Mouse (Mus musculus): Measurements from ENCODE around the gene Evi5. TPM values are rescaled to one million over a fixed set of nuclear protein-coding genes. Genes with fewer than 3 reads are reported as not detected.

Gene Evi5
- polyA plus RNA-seq, 1 experiment from 2014 or later, result 46.5 TPM

DNA sequence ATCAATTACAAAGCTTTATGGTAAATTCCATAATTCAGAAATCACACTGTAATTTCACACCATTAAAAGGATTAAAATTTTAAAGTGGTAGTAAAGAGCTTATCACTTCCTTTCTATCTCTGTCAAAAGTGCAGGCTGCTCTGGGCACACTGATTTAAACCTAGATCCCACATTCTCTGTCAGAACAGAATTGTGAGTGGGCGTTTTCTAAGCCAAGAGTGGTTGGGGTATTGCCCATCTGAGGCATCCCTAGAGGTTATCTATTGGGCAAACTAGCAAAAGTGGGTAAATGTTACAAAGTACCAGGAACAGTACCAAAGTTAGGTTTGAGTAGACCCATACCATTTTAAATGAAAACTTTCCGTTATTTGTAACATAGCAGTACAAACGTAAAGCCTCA lies 96.1 kb downstream of the Evi5 start:
- no peak overlapping the region for H3K4me2 ChIP-seq (ENCODE audit: low read length)
- no peak overlapping the region for H3K4me3 ChIP-seq (ENCODE audit: low read depth, low read length)
- no peaks in the 10 kb centered on the region for H3K4me1 ChIP-seq (ENCODE audit: control insufficient read depth, insufficient read depth, low read length)
- no peaks in the 10 kb centered on the region for H3K36me3 ChIP-seq (ENCODE audit: control insufficient read depth, insufficient read depth, low read length)
- H3K27me3 ChIP-seq (ENCODE audit: control insufficient read depth, insufficient read depth, low read depth, low read length), result no peaks in the 10 kb centered on the region
- H3K27ac ChIP-seq (ENCODE audit: low read length), result no peak overlapping the region
- H3K9ac ChIP-seq (ENCODE audit: low read depth, low read length), result no peak overlapping the region
- 98% methylated on average over 3 of the region's 3 CpGs for WGBS
- H3K9me3 ChIP-seq (replicated peaks; ENCODE audit: control insufficient read depth, low read length, poor library complexity, severe bottlenecking), result no peaks in the 10 kb centered on the region
- ATAC-seq, result no peak

- no peak for ATAC-seq
- Histone ChIP-seq H3K27ac (ENCODE audit: low read length) (no peak overlapping the region), H3K4me1 (ENCODE audit: control insufficient read depth, insufficient read depth, low read length) (no peaks in the 10 kb centered on the region), H3K4me2 (ENCODE audit: low read length) (no peak overlapping the region), H3K4me3 (ENCODE audit: low read depth, low read length) (no peak overlapping the region), H3K27me3 (ENCODE audit: control insufficient read depth, insufficient read depth, low read depth, low read length) (no peaks in the 10 kb centered on the region), H3K9ac (ENCODE audit: low read depth, low read length) (no peak overlapping the region), H3K9me3 (replicated peaks; ENCODE audit: control insufficient read depth, low read length, poor library complexity, severe bottlenecking) (no peaks in the 10 kb centered on the region), H3K36me3 (ENCODE audit: control insufficient read depth, insufficient read depth, low read length) (no peaks in the 10 kb centered on the region)
- 97% methylated on average over 1 of the region's 1 CpGs for WGBS
These were observed 97.4 kb downstream of the Evi5 start for GRCm38 (mm10) chr5:107777545-107777830.

- H3K4me2 ChIP-seq (ENCODE audit: low read length), result no peak overlapping the region
- WGBS, result 95% methylated on average over 4 of the region's 4 CpGs
- H3K9me3 ChIP-seq (replicated peaks; ENCODE audit: control insufficient read depth, low read length, poor library complexity, severe bottlenecking), result no peaks in the 10 kb centered on the region
- no peak overlapping the region for H3K27ac ChIP-seq (ENCODE audit: low read length)
- H3K9ac ChIP-seq (ENCODE audit: low read depth, low read length), result no peak overlapping the region
- H3K4me3 ChIP-seq (ENCODE audit: low read depth, low read length), result no peak overlapping the region
- no peaks in the 10 kb centered on the region for H3K4me1 ChIP-seq (ENCODE audit: control insufficient read depth, insufficient read depth, low read length)
- ATAC-seq, result no peak
- H3K36me3 ChIP-seq (ENCODE audit: control insufficient read depth, insufficient read depth, low read length), result no peaks in the 10 kb centered on the region
- no peaks in the 10 kb centered on the region for H3K27me3 ChIP-seq (ENCODE audit: control insufficient read depth, insufficient read depth, low read depth, low read length)
These were observed 97.9 kb downstream of the Evi5 start for GRCm38 (mm10) chr5:107776777-107777544.

DNA sequence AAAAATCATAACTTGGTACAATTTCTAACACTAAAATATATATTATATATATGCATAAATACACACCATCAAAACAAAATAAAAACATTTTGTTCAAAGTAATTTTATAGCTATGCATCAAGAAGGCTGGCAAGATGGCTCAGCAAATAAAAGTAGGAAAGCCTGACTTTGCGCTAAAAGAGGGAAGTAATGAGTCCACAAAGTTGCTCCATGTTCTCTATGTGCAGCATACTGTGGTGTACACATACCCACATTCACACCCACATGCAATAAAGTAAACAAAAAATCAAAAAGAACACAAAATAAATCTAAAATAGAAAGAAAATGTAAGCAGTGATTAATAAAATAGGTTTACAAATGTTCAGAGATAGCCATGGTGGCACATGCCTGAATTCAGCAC lies 99.0 kb downstream of the Evi5 start:
- no peak overlapping the region for H3K4me2 ChIP-seq (ENCODE audit: low read length)
- H3K36me3 ChIP-seq (ENCODE audit: control insufficient read depth, insufficient read depth, low read length), result no peaks in the 10 kb centered on the region
- H3K9me3 ChIP-seq (replicated peaks; ENCODE audit: control insufficient read depth, low read length, poor library complexity, severe bottlenecking), result no peaks in the 10 kb centered on the region
- no peak overlapping the region for H3K4me3 ChIP-seq (ENCODE audit: low read depth, low read length)
- H3K27ac ChIP-seq (ENCODE audit: low read length), result no peak overlapping the region
- H3K9ac ChIP-seq (ENCODE audit: low read depth, low read length), result no peak overlapping the region
- H3K4me1 ChIP-seq (ENCODE audit: control insufficient read depth, insufficient read depth, low read length), result no peaks in the 10 kb centered on the region
- ATAC-seq, result no peak
- H3K27me3 ChIP-seq (ENCODE audit: control insufficient read depth, insufficient read depth, low read depth, low read length), result no peaks in the 10 kb centered on the region
- WGBS, result 100% methylated on average over 1 of the region's 1 CpGs

DNA sequence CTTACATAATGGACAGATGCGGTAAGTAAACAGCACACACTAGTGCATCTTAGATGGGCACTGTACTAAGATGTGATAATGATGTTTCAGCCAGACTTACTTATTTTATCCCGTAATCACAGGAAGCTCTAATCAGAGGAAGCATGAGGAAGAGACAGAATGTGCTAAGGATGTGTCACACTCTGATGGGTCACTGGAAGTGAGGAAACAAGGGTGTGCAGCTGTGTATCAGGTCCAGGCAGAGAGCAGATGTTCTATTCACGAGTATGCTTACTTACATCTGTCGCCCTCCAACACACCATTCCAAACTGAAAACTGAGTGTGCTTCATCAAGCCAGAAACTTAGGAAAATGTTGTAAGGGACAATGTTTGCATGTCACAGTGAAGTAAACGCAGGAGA lies 102.9 kb downstream of the Evi5 start:
- 86% methylated on average over 5 of the region's 5 CpGs for WGBS
- Histone ChIP-seq H3K4me1 (ENCODE audit: control insufficient read depth, insufficient read depth, low read length) (no peaks in the 10 kb centered on the region), H3K4me2 (ENCODE audit: low read length) (no peak overlapping the region), H3K4me3 (ENCODE audit: low read depth, low read length) (no peak overlapping the region), H3K36me3 (ENCODE audit: control insufficient read depth, insufficient read depth, low read length) (no peaks in the 10 kb centered on the region), H3K27ac (ENCODE audit: low read length) (no peak overlapping the region), H3K9ac (ENCODE audit: low read depth, low read length) (no peak overlapping the region), H3K27me3 (ENCODE audit: control insufficient read depth, insufficient read depth, low read depth, low read length) (no peaks in the 10 kb centered on the region), H3K9me3 (replicated peaks; ENCODE audit: control insufficient read depth, low read length, poor library complexity, severe bottlenecking) (no peaks in the 10 kb centered on the region)
- no peak for ATAC-seq

- H3K27ac ChIP-seq (ENCODE audit: low read length), result no peak overlapping the region
- ATAC-seq, result no peak
- H3K4me2 ChIP-seq (ENCODE audit: low read length), result no peak overlapping the region
- H3K9ac ChIP-seq (ENCODE audit: low read depth, low read length), result no peak overlapping the region
- no peaks in the 10 kb centered on the region for H3K27me3 ChIP-seq (ENCODE audit: control insufficient read depth, insufficient read depth, low read depth, low read length)
- no peaks in the 10 kb centered on the region for H3K9me3 ChIP-seq (replicated peaks; ENCODE audit: control insufficient read depth, low read length, poor library complexity, severe bottlenecking)
- no peaks in the 10 kb centered on the region for H3K36me3 ChIP-seq (ENCODE audit: control insufficient read depth, insufficient read depth, low read length)
- WGBS, result 97% methylated on average over 1 of the region's 1 CpGs
- no peaks in the 10 kb centered on the region for H3K4me1 ChIP-seq (ENCODE audit: control insufficient read depth, insufficient read depth, low read length)
- H3K4me3 ChIP-seq (ENCODE audit: low read depth, low read length), result no peak overlapping the region
These were observed 106.7 kb downstream of the Evi5 start for GRCm38 (mm10) chr5:107768224-107768623.

GRCm38 (mm10) chr5:107765946-107766345 lies 109.0 kb downstream of the Evi5 start:
- Histone ChIP-seq H3K4me3 (ENCODE audit: low read depth, low read length) (no peak overlapping the region), H3K9ac (ENCODE audit: low read depth, low read length) (no peak overlapping the region), H3K4me2 (ENCODE audit: low read length) (no peak overlapping the region), H3K9me3 (replicated peaks; ENCODE audit: control insufficient read depth, low read length, poor library complexity, severe bottlenecking) (no peaks in the 10 kb centered on the region), H3K27ac (ENCODE audit: low read length) (no peak overlapping the region), H3K4me1 (ENCODE audit: control insufficient read depth, insufficient read depth, low read length) (no peaks in the 10 kb centered on the region), H3K27me3 (ENCODE audit: control insufficient read depth, insufficient read depth, low read depth, low read length) (no peaks in the 10 kb centered on the region), H3K36me3 (ENCODE audit: control insufficient read depth, insufficient read depth, low read length) (no peaks in the 10 kb centered on the region)
- no peak for ATAC-seq
- WGBS, result 93% methylated on average over 4 of the region's 4 CpGs

GRCm38 (mm10) chr5:107764486-107764885 lies 110.4 kb downstream of the Evi5 start:
- no peak for ATAC-seq
- Histone ChIP-seq H3K9ac (ENCODE audit: low read depth, low read length) (no peak overlapping the region), H3K27me3 (ENCODE audit: control insufficient read depth, insufficient read depth, low read depth, low read length) (no peaks in the 10 kb centered on the region), H3K4me2 (ENCODE audit: low read length) (no peak overlapping the region), H3K4me3 (ENCODE audit: low read depth, low read length) (no peak overlapping the region), H3K9me3 (replicated peaks; ENCODE audit: control insufficient read depth, low read length, poor library complexity, severe bottlenecking) (no peaks in the 10 kb centered on the region), H3K36me3 (ENCODE audit: control insufficient read depth, insufficient read depth, low read length) (no peaks in the 10 kb centered on the region), H3K4me1 (ENCODE audit: control insufficient read depth, insufficient read depth, low read length) (no peaks in the 10 kb centered on the region), H3K27ac (ENCODE audit: low read length) (no peak overlapping the region)
- WGBS, result 90% methylated on average over 1 of the region's 1 CpGs

GRCm38 (mm10) chr5:107763674-107764073 lies 111.2 kb downstream of the Evi5 start:
- no peak overlapping the region for H3K9ac ChIP-seq (ENCODE audit: low read depth, low read length)
- no peaks in the 10 kb centered on the region for H3K36me3 ChIP-seq (ENCODE audit: control insufficient read depth, insufficient read depth, low read length)
- no peak for ATAC-seq
- no peak overlapping the region for H3K4me2 ChIP-seq (ENCODE audit: low read length)
- no peak overlapping the region for H3K27ac ChIP-seq (ENCODE audit: low read length)
- H3K4me1 ChIP-seq (ENCODE audit: control insufficient read depth, insufficient read depth, low read length), result no peaks in the 10 kb centered on the region
- no peaks in the 10 kb centered on the region for H3K9me3 ChIP-seq (replicated peaks; ENCODE audit: control insufficient read depth, low read length, poor library complexity, severe bottlenecking)
- no peak overlapping the region for H3K4me3 ChIP-seq (ENCODE audit: low read depth, low read length)
- H3K27me3 ChIP-seq (ENCODE audit: control insufficient read depth, insufficient read depth, low read depth, low read length), result no peaks in the 10 kb centered on the region
